In the genomic region with DNA sequence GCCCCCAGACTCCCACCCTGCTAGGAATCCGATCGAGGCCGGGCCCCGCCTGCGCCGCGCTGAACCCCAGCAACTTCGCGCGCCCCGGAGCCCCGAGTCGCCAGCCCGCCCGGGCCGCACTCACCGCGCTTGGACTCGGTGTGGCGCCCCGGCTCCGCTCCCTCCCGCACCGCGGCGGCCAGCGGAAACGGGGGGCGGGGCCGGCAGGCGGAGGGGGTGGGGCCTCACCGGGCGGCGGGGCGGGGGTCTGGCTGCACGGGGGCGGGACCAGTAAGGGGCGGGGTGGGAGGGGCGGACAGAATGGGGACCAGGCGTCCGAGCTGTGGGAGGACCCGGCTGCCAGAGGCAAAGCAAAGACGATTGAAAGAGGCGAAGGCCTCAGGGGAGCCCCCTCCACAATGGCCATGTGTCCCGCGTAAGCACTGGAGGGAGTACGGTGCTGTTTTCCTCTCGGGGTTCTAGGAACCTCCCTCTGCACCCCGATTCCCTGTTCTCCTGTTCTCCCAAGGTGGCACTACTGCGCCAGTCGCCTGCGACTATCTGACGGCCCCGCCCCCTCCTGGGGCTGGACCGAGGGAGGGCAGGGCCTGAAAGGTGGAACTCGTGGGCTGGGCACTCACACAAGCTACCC, we compare ENCODE assay signal across 8 mouse cellular contexts. TPM values are rescaled to one million over a fixed set of nuclear protein-coding genes. Genes with fewer than 3 reads are reported as not detected.
DNase-seq lines count a peak whose midpoint lies in the region; ATAC-seq lines count a peak whose summit lies in the region.

A gene (minus strand): TSS at position 205 of the 631 bp plus-strand sequence.

- peaks cover 14% of the 10 kb centered on the region for H3K4me1 ChIP-seq in forebrain, embryonic 16.5 days (replicated peaks; ENCODE audit: control insufficient read depth, insufficient read depth, low read length)
- peaks cover 36% of the 10 kb centered on the region for H3K4me1 ChIP-seq in hindbrain, embryonic 10.5 days (replicated peaks)

- under 1% methylated on average over 43 of the region's 56 CpGs for WGBS in forebrain, embryonic 16.5 days
- under 1% methylated on average over 56 of the region's 56 CpGs for WGBS in hindbrain, embryonic 10.5 days

- H3K4me3 ChIP-seq in forebrain, embryonic 16.5 days (replicated peaks; ENCODE audit: low read length), result peak within 1 kb of the TSS; percentile 81
- peak within 1 kb of the TSS; percentile 73 for H3K4me3 ChIP-seq in hindbrain, embryonic 10.5 days

- peak within 1 kb of the TSS; percentile 93 for H3K4me2 ChIP-seq in forebrain, embryonic 16.5 days (ENCODE audit: low read length)

- no peaks in the 10 kb centered on the region for H3K9me3 ChIP-seq in forebrain, embryonic 16.5 days (ENCODE audit: control insufficient read depth, low read length)
- H3K9me3 ChIP-seq in hindbrain, embryonic 10.5 days, result no peaks in the 10 kb centered on the region

- no peaks in the 10 kb centered on the region for H3K36me3 ChIP-seq in forebrain, embryonic 16.5 days (ENCODE audit: control insufficient read depth, insufficient read depth)
- no peaks in the 10 kb centered on the region; the same call in 1 of the 2 replicates for H3K36me3 ChIP-seq in hindbrain, embryonic 10.5 days

- H3K27ac ChIP-seq in forebrain, embryonic 16.5 days (ENCODE audit: low read length), result peak within 1 kb of the TSS; percentile 61; the same call in 1 of the 2 replicates
- H3K27ac ChIP-seq in hindbrain, embryonic 10.5 days, result peak within 1 kb of the TSS; percentile 93

- no peaks in the 10 kb centered on the region for H3K27me3 ChIP-seq in forebrain, embryonic 16.5 days (replicated peaks; ENCODE audit: control insufficient read depth, insufficient read depth, low read length)
- H3K27me3 ChIP-seq in hindbrain, embryonic 10.5 days (ENCODE audit: insufficient read depth, poor library complexity, severe bottlenecking), result peaks cover 20% of the 10 kb centered on the region

- H3K9ac ChIP-seq in forebrain, embryonic 16.5 days (replicated peaks; ENCODE audit: low read depth, low read length), result peak within 1 kb of the TSS; percentile 76

- DNase-seq in Muller cell, postnatal 12 days (ENCODE audit: inconsistent ontology term), result peak; percentile 93
- peak; percentile 71 for DNase-seq in cerebellum, adult 11-12 months
- DNase-seq in hindbrain, embryonic 10.5 days (ENCODE audit: low spot score), result peak; percentile 84
- DNase-seq in layer of hippocampus, postnatal 10 days (ENCODE audit: low spot score in 2 of 2), result peak; percentile 57 to 76
- DNase-seq in lung, postnatal 14 days, result peak; percentile 82
- peak; percentile 76 for DNase-seq in retina, embryonic 14.5 days (ENCODE audit: low spot score)
- peak; percentile 75 for DNase-seq in urinary bladder, adult 2 months (ENCODE audit: low spot score)

- ATAC-seq in forebrain, embryonic 16.5 days, result peak; percentile 79

RNA-seq across cellular contexts. Expression of the gene that starts here (rescaled TPM):
- 56.6 and 57.4 TPM in 2 replicates for polyA plus RNA-seq in forebrain, embryonic 16.5 days (2015; fragmentation: Nextera tagmentation; extraction: Ambion mirVana)
- polyA plus RNA-seq in hindbrain, embryonic 10.5 days (2016; fragmentation: Nextera tagmentation; extraction: Ambion mirVana), result 65.7 and 67.8 TPM in 2 replicates
- total RNA-seq in layer of hippocampus, postnatal 10 days (2021), result 10 to 100 TPM; 79.8 to 84.6 TPM
- 112 and 128 TPM in 2 replicates for polyA plus RNA-seq in urinary bladder, adult 2 months (2012; rRNA removed)

Comparison
In these comparisons a context has a peak if more than half of its experiments do, and no peak if none do; other contexts are left out.
1. Peak in every context shown above with its lines: DNase-seq, ATAC-seq, H3K4me3 ChIP-seq and H3K27ac ChIP-seq.